Mouse (Mus musculus): Measurements from ENCODE around the gene Zfp944.
A peak's percentile ranks its signal among the peaks of the same experiment; 100 is the strongest.
"Not testable (repeated sequence)": the region's sequence is repeated elsewhere in the genome, so short reads cannot be mapped to it uniquely, and the experiment has no call there.

The Zfp944 gene

DNA sequence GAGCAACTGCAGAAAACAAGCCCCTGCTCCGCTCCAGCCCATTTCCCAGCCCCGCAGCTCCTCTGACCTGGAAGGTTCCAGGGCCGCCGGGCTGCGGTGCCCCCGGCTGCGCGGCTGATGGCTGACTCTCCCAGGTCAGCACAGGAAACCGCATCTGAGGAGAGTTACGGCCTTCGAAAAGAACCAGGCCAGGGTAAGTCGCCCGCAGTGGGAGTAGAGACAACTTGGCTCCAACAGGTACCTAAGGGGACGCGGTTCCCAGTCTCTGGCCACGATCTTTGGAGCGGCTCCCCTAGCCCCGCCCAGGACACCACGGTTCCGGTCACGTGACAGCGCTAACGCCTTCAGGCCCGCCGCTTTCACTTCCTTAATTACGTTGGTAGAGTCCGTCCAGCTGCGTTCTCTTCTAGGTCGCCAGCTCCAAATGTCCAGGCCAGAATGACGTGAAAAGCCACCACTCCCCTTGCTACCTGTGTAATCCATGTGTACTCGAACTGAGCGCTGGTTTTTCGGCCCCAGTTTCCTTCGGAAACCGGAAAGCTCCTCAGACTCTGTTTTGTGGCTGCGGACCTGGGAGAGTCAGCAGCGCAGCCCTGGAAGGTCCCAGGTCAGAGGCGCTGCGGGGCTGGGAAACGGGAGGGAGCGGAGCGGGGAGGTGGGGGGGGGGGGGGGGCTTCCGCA, at the start of gene Zfp944, which contains the start of gene Zfp758:
Gene Zfp944, minus strand, starts transcription at position 300 of the 681 bp plus-strand sequence.
Gene Zfp758, plus strand, starts transcription at position 353 of the 681 bp plus-strand sequence.
- DNase-seq (ENCODE audit: low spot score in 2 of 2) = peak; percentile 24 to 62

DNA sequence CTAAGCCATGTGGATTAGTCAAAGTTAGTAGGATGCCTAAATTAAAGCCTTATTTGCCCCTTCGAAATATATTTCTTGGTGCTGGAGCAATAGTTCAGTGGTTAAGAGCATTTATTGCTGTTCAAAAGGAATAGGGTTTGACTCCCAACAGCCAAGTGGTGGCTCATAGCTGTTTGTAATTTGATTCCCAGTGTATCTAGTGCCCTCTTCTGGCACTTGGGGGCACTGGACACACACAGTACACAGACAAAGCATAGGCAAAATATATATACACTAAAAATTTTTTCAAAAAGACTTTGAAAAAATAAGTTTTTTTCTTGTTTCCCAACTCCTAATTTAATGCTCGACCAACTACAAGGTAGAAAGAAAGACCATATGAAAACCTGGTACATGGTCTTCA, 49.6 kb upstream of the Zfp944 start:
- peak in 1 of 2 experiments; percentile 7 for DNase-seq (ENCODE audit: low spot score in 2 of 2)

DNA sequence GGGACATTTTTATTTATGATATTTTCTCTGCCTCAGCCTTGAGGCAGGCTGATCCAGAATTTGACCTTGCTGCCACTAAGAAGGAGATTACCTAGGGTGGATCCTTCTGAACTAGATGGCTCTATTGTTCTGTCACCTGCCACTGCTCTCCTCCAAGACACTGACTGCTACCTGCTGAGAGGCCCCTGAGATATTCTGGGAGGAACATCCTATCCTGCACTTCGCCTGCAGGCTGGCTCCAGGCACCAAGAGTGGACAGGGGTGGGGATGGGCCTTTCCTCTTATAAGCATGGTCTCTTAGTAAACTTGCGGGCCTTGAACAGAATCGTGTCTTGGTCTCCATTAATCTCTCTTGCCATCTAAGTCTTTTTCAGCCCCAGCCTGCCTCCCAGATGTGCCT, 2.7 kb upstream of the Zfp944 start:
- DNase-seq (ENCODE audit: low spot score in 2 of 2) = no peak

DNA sequence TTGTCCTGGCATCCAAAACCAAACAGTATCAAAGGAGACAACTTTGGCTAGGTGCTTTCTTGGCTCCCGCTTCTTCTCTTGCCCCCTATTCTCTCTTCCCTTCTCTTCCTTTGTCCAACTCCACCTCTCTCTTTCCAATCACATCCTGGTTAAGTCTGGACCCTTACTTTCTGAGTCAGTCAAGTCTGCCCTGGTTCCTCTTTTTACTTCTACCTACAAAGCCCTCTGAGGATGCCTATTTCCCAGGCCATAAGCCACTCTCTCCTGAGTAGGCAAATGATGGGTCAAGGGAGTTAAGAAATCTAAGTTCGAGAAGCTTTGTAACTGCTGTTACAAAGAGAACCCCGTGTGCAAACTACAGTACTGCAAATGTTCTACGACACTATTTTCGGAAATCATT, 628 bp downstream of the Zfp944 start:
- DNase-seq (ENCODE audit: low spot score in 2 of 2) = no peak

DNA sequence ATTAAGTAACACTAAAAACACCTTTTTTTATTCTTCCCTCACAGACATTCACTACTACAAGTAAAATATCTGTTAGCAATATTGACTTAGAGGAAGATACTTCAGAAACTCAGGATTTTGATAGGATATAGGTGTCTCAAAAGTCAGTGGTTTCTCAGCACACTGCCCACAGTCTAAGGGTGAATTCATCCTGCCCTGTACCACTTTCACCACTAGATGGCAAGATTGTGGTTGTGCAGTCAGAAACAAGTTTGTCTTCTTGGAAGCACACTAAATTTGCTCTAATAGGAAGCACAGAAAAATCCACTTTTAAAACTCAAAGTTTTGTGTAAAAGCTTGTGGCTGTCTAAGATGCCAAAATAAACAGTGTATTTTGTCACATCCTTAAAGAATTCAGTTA, 8.4 kb downstream of the Zfp944 start:
- DNase-seq (ENCODE audit: low spot score in 2 of 2) = peak; percentile 47 to 50

DNA sequence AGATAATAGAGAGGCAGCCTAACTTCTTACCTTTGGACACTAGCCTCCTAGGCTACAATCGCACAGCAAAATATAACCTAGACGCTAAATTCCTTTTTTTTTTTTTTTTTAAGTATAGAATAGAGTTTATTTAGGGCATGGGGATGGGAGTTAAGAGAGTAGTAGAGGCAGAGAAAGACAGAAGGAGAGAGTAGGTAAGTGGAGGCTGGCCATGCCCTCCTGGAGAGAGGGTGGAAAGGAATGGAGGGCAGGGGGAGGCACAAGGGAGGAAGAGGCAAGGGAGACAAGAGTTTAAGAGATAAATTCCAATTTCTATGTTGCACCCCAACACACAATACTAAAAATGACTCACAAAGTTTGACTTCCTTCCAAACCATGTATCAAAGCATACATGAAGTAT, 46.0 kb downstream of the Zfp944 start:
- DNase-seq (ENCODE audit: low spot score in 2 of 2) = not testable (repeated sequence)

DNA sequence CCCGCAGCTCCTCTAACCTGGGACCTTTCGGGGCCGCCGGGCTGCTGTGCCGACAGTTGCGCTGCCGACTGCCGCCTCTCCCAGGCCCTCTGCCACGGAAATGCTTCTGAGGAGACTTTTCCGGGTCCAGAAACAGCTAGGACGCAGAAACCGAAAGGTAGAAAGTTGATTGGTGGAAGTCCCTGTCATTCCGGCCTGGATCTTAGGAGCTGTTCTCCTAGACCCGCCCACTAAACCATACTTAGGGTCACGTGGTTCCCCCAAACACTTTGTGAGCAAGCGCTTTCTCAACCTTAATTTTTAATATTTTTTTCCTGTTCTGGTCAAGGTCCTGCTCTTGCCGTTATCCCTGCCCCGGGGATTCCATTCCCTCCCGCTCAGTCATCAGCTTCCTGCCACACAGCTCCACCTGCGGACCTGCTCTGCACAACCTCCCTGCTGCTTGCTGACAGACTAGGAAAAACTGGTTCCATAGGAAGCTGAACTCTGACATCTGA, 46.4 kb downstream of the Zfp944 start, which contains the start of gene CT030661.1:
Gene CT030661.1, minus strand, starts transcription at position 108 of the 497 bp plus-strand sequence.
- peak; percentile 95 to 96 for DNase-seq (ENCODE audit: low spot score in 2 of 2)

DNA sequence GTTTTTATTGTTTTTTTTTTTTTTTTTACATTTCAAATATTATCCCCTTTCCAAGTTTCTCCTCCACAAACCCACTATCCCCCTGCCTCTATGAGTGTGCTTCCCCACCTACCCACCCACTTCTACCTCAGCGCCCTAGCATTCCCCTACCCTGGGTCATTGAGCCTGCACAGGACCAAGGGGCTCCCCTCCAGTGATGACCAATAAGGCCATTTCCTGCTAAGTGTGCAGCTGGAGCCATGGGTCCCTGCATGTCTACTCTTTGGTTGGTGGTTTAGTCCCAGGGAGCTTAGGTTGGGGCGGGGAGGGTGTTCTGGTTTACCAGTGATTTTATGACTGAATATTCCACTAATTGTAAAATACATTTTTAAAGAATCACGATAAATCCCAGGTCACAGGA, 47.0 kb downstream of the Zfp944 start:
- DNase-seq (ENCODE audit: low spot score in 2 of 2) = not testable (repeated sequence)
